Mouse (Mus musculus) heart, adult 8-10 months (tissue): ENCODE data around the gene Naa25. TPM values are rescaled to one million over a fixed set of nuclear protein-coding genes. Genes with fewer than 3 reads are reported as not detected.
"Not testable (repeated sequence)": the region's sequence is repeated elsewhere in the genome, so short reads cannot be mapped to it uniquely, and the experiment has no call there.

Experiments used
- DNase-seq: peaks from one replicate; pipeline ENCODE4 v3.0.0; 2022; ENCODE audit warnings: low spot score
- total RNA-seq, 4 experiments: library from RNA; stranded (reverse); gene quantifications; 2 replicates each; pipeline ENCODE4 v1.2.4; 2022

Naa25 gene
- total RNA-seq, result 10 to 100 TPM; 20.0 to 23.2 (median 20.6) TPM

DNA sequence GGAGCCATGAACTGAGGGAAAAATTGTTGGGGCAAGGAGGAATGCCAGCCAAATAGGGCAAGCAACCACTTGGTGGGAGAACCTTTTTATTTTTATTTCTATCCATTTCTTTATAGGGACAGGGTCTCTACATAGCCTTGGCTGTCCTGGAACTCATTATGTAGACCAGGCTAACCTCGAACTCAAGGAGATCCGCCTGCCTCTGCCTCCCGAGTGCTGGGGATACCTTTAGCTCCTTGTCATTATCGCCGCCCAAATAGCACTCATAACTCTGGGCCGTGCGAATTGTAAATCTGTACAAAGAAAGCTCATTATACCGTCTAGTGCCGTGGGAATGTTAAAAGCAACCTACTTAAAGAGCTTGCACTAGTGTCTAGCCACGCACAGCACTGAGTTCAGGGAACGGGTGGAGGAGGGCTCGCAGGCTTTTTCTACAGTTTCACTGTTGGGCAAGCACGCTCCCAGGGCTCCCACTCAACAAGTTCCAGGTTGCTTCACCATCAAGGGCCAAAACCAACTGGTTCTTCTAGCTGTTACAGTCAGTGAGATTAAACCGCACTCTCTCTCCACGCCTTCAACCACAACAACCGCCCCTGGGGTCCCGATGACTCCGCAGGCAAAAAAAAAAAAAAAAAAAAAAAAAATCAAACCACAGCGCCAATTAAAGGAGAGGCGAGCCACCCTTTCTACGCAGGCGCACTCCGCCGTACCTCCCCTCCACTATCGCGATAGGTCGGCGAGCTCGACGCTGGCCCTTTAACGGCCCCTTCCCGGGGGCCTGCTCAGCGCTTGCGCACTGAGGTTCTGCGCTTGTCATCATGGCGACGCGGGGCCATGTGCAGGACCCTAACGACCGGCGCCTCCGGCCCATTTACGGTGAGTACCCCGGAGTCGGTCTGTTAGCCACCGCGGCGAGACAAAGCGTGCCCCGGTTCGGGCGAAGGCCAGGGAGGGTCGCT lies at the start of gene Naa25:
TSS of gene Naa25 (plus strand) at position 750 of the 959 bp plus-strand sequence.
- DNase-seq, result peak; percentile 89

- no peak for DNase-seq
Measured at GRCm38 (mm10) chr5:121359229-121359628, 38.5 kb upstream of the Naa25 start.

DNA sequence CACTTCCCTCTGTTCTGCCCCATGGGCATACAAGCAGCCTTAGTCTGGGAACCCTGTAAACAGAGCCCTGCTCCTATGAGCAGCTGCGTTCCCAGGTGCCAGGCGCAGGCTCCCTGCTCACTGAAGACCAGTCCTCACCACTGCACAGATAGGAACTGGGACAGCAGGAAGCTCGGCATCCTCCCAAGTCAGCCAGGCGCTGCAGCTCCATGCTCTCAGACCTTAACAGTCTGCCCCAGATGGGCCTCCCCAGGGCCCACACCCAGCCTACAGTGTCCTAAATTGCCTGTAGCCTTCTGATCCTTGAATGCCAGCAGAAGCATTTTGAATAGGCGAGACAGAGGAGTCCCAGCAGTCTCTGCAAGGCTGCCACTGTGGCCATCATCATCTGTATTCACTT lies 36.0 kb upstream of the Naa25 start:
- no peak for DNase-seq

GRCm38 (mm10) chr5:121363441-121363840 lies 34.3 kb upstream of the Naa25 start:
- DNase-seq, result no peak

- no peak for DNase-seq
Measured at GRCm38 (mm10) chr5:121366449-121367225, 31.1 kb upstream of the Naa25 start.

- DNase-seq, result no peak
Measured at GRCm38 (mm10) chr5:121367255-121367654, 30.5 kb upstream of the Naa25 start.

DNA sequence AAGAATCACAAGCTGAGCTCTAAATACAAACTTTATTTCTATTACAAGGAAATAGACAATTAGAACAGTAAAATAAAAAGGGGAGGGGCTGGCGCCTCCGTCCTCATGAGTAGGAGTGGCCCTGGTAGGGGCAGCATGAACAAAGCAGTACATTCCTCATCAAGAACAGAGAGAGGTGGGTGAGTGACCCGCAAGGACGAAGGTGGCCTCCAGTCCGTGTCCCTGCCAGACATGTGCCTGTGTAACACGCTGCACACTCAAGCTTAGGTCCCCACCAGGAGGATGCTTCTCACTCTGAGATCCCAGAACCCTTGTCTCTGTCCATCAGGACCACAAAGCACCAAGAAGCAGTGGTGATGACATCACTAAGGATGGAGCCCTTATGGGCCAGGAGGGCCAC lies 26.0 kb upstream of the Naa25 start:
- DNase-seq, result no peak

GRCm38 (mm10) chr5:121374790-121375189 lies 22.9 kb upstream of the Naa25 start:
- no peak for DNase-seq

DNA sequence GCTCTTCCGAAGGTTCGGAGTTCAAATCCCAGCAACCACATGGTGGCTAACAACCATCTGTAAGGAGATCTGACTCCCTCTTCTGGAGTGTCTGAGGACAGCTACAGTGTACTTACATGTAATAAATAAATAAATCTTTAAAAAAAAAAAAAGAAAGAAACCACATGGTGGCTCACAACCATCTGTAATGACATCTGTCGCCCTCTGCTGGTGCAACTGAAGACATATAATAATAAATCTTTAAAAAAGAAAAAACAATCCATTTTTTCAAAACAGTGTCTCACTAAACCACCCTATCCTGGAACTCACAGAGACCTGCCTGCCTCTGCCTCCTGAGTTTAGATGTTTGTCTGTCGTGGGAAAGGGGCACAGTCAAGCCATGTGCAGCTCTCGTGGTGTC lies 20.8 kb upstream of the Naa25 start:
- DNase-seq, result not testable (repeated sequence)

DNA sequence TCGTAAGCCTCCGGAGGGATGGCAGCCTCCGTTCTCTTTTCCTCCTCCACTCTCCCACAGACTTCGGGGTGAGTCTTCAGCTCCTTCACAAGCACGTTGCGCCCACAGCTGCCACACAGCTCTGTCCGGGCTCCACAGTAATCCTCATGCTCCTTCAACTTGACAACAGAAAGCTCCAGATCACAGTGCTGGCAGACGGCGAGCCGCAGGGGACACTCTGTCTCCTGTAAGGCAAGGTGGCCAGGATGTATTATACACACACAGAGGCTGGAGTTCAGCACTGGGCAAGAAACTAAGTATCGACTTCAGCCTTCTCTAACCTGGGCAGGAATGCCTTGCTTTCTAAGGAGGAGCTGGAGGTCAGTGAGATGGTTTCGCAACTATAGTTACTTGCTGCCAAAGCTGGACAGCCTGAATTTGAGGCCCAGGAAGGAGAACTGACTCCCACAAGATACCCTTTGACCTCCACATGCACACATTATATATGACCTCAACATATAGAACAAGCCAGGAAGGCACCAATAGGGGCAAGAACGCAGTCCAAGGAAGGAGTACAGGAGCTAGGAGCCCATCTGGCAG lies 19.0 kb upstream of the Naa25 start:
- no peak for DNase-seq

DNA sequence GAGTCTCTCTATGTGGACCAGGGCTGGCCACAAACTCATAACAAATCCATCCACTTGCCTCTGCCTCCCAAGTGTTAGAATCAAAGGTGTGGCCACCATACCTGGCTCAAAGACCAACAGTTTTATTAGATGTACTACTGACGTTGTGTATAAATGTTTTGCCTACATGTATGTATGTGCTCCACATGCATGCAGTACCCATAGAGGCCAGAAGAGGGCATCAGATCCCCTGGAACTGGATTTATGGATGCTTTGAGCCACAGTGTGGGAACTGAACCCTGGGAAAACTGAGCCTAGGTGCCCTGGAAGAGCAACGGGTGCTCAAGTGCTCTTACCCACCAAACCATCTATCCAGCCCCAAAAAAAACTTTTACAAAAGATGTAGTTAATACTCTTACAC lies 17.0 kb upstream of the Naa25 start:
- no peak for DNase-seq

- no peak for DNase-seq
Measured at GRCm38 (mm10) chr5:121383857-121384756, 13.6 kb upstream of the Naa25 start.

GRCm38 (mm10) chr5:121384757-121385460 lies 12.8 kb upstream of the Naa25 start:
- peak; percentile 71 for DNase-seq

GRCm38 (mm10) chr5:121385461-121386119 lies 12.1 kb upstream of the Naa25 start, which contains the start of gene Trafd1:
Trafd1 (minus strand) TSS chr5:121385632.
- DNase-seq, result peak; percentile 95

- no peak for DNase-seq
Measured at GRCm38 (mm10) chr5:121386120-121386909, 11.4 kb upstream of the Naa25 start.

- DNase-seq, result no peak
Measured at GRCm38 (mm10) chr5:121387126-121387525, 10.6 kb upstream of the Naa25 start.

GRCm38 (mm10) chr5:121389106-121389505 lies 8.6 kb upstream of the Naa25 start:
- DNase-seq, result no peak

- no peak for DNase-seq
Measured at GRCm38 (mm10) chr5:121389691-121390090, 8.0 kb upstream of the Naa25 start.
